Mouse (Mus musculus) erythroid progenitor cell, adult 5-6 weeks (primary cell): ENCODE data around the gene Trim59. TPM values are rescaled to one million over a fixed set of nuclear protein-coding genes. Genes with fewer than 3 reads are reported as not detected.
"Not testable (repeated sequence)": the region's sequence is repeated elsewhere in the genome, so short reads cannot be mapped to it uniquely, and the experiment has no call there.

ENCODE experiments used
- ATAC-seq: replicated peaks from 2 replicates; pipeline ENCODE4 v1.8.0; 2016; ENCODE audit warnings: moderate number of reproducible peaks, mild to moderate bottlenecking, moderate TSS enrichment, inconsistent platforms; ENCODE audit not compliant: poor library complexity, low FRiP score, severe bottlenecking
- total RNA-seq, 2 experiments: library from RNA; stranded (forward) in 1 of 2; stranded (reverse) in 1 of 2; fragments of 150-400 nt in 1 of 2; fragments of 186-747, 209-891 nt in 1 of 2; gene quantifications; 2 replicates each; pipeline versions ENCODE4 v1.2.3 to v1.2.4; 2015 to 2017; ENCODE audit warnings: low replicate concordance in 2 of 2

Trim59 gene
- 516 and 641 TPM in 2 replicates for total RNA-seq (2015; ENCODE audit: low replicate concordance)
- 350 and 524 TPM in 2 replicates for total RNA-seq (2017; ENCODE audit: low replicate concordance)

DNA sequence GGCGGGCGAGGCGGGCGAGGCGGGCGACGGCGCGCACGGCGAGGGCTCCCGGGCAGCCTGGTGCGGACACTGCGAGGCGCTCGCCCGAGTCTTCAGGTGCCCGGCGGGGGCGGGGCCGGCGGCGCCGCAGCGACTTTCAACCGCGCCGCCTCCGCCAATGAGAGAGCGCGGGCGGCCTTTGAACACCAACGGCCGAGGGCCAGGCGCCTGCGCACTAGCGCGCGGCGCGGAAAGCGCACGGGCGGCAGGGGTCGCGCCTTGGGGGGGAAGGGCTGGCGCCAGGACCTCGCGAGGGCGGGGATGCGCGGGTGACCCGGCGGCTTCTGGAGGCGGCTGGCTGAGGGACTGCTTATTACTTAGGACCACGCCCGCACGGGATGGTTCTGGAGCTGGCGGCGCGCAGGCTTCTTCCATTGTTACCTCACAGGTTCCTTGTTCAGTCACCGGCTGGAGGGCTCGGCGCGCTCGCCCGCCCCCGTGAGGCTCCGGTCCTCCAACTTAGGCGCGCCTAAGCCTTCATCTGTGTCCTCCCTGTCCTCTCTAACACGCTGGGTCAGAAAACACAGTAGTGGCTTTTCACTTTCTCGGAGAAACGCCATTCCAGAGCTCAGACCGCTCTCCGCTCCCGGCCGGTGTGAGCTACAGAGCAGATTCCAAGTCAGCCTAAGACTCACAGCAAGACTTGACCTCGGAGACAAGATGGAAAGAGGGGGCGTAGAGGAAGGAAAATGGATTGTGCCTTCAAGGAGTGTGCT is at the start of gene Trim59:
Trim59 (minus strand) TSS at position 111 of the 755 bp plus-strand sequence.
- ATAC-seq, result peak; percentile 80

DNA sequence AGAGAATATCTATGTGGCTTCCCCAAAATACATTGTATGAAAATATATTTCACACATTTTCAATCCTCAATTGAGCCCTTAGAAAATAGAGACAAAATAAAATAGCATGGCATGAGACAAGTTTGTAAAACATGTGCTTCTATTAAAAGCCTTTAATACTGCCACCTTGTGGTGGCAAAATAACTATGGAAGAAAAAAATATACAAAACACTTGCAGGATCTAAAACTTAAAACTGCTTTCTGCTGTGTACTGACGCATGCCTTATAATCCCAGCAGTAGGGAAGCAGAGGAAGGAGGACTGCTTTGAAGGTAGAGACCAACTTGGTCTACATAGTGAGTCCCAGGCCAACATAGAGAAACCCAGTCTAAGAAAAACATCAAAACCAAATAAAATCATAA is 19.4 kb upstream of the Trim59 start:
- peak; percentile 72 for ATAC-seq

DNA sequence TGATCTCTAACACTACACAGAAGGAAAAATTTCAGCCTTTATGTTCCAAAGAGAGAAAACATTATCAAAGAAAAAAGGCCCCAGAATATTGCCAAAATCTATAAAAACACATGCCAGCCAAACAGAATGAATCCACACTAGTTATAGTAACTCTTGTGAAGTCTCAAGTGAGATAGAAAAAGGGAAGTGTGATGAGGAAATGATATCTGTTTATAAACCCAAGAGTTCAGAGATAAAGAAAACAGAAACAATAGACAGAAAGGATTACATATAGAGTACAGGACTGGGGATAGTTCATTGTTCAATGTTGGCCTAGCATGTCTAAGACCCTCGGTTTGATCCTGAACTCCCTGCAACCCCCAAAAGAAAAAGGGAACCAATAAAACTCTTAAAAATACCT is 18.2 kb upstream of the Trim59 start:
- no peak for ATAC-seq

DNA sequence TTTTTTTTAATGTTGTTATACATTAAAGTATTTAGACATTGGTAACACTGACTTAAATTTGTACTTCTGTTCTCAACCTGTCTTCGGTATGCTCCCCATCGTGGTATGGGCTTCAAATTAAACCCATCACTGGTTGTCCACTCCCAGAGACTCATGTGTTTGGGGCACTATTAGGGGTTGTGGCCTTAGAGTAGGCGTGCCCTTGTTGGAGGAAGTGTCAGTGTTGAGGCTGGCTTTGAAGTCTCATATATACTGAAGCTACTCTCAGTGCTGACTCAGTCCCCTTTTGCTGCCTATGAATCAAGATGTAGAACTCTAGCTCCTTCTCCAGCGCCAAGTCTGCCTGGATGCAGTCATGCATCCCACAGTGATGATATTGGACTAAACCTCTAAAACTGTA is 16.1 kb upstream of the Trim59 start:
- no peak for ATAC-seq

DNA sequence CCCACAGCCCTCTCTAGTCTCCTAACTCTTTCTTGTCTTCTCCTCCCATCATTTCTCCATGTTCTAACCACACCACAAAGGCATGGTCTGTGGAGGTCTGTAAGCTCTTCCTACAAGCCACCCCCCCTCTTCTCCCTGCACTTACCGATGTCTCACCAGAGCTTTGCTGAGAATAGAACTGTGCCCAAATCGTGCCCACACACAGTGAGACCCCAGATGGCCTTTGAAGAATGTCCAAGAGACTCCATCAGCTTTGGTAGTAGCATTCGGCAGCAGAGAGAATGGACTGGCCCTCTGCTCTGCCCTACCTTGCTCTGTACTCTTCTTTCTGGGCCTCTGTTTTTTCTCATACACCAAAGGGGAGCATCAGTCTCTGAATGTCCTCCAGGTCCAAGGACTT is 11.3 kb upstream of the Trim59 start:
- ATAC-seq, result no peak

DNA sequence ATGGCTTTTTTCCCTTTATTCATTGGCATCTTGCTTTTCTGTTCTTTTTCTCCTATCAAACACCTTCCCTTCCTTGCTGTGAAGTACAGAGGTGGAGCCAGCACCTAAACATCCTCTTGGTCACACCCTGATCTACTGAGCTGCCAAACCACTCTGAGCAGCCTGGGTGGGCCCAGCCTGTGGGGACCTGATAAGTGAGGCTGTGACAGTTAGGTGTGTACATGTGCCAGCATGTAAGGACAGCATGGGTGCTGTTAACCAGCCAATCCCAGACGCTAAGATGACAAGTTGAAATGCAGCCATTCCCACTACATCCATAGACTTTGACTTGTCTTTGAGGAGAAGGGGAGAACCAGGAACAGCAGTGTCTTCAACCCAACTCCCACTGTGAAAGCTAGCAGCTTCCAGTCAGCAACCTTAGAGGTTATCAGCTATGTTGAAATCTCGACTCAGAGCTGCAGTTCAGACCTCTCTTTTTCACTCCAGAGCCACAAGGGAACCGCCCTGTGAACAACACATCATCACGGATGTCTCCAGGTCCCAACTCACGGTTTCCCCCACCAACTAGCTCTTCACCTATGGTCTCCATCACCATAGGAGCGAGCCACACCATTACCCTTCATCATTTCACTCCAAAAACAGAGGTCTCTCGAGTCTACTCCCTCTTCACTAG is 10.3 kb upstream of the Trim59 start:
- ATAC-seq, result peak; percentile 97

DNA sequence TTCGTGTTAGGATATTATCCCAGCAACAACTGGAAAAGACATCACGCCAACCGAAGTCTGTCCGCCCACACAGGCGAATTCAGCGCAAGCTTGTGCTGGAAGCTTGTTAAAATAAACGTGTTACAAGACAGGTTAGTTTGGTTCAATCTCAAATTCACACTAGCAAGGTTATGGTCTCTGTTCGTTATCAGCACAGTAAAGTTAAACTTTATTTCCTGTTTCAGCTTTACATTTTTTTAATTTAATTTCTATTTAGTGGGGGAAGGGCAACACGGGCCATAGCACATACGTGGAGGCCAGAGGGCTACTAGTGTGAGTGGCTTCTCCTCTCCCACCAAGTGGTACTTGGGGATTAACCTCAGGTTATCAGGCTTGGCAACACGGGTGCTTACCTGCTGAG is 7.3 kb upstream of the Trim59 start:
- ATAC-seq, result no peak

DNA sequence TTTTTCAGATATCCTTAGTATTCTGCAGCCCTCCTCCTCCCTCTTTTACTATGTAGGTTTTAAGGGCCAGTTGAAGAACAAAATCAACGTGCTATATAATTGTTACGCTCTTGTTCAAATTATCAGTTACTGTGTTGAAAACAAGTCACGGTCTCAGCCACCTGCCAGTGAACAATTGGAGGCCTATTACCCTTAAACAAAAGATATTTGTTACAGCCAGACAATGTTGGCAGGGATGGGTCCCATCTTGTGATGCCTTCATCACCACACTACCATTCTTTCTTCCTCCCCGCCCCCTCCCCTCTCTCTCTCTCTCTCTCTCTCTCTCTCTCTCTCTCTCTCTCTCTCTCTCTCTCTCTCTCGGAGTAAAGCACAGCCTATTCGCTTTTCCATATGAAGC is 4.5 kb upstream of the Trim59 start:
- no peak for ATAC-seq

DNA sequence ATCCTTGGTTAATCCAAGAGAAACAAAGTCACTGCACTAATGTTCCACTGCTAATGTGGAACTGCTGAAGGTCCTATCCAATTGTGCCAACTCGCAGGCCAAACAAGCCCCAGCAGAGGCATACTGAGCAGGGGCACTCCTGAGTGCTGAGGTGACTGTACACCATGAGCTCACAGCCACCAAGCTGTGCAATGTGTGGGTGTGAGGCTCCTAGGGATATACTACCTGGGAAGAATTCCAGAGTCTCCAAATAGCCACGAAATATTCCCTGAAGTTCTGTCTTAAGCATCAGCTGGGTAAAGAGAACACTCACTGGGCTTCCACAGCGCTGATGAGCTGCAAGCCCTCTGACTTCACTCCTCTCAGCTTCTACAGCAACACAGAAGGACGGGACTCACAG is 3.1 kb upstream of the Trim59 start:
- ATAC-seq, result no peak

DNA sequence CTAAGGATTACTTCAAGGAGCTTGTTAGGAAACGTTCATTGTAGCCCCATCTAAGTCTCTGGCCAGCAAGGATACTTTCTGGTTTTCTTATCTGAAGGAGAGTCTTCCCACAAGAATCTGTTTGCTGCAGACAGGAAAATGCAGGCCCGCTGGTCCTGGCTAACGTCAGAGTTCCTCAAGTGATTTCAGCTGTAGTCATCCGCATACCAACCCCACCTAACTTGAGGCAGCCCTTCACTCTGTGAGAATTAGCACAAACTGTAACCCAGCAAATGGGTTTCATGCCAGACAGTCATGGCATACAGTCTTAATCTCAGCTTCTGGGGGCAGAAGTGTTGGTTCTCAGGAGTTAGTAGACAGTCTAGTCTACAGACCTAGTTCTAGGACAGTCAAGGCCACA is 2.0 kb upstream of the Trim59 start:
- ATAC-seq, result no peak

DNA sequence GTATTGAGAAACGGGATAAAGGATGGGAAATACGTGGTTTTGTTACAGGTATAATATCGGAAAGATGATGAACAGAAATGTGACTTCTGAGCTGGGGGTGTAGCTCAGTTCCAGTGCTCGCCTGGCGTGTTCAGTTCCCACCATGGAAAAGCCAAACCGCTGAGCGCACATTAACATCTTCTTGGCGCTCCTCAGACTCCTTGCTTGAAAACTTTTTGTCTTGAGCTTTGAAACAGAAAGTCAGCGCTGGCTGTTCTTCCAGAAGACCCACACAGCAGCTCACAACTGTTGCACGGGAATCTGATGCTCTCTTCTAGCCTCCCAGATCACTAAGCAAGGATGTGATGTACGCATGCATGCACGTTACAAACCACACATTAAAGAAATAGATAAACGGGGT is 1.2 kb upstream of the Trim59 start:
- 0 out of 2 replicates have a peak, but pooled peaks have one; percentile 12 for ATAC-seq

DNA sequence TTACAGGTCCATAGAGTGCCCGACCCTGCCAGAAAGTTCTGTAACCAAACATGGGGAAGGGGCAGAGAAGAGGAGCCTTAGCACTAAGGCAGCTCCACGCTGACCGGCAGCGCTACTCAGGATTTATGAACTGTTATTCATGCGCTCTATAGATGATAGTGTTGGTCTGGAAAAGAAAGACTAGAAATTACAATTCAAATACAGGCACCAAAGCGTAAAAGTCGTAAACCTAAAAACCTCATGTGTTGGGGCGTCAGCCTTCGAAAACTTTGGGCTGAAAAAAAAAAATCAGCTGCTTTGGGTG is 797 bp upstream of the Trim59 start:
- ATAC-seq, result peak; percentile 10

DNA sequence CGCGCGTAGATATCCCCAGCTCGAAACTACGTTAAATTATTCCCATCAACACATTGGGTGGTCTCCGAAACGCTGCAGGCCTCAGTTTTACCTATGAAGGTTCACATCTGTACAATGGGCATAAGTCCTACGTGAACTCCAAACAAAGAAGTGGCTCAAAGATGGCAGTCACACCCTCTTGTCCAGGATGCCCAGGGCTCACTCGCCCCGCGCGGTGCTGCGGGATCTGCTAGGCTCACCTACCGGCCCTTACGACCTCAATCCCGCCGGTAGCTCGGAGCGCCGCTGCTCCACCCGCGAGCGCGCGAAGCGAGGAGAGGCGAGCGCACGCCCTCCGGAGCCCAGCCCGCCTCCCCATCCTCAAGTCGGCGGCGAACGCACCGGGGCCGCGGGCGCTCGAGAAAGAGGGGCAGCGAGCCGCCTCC is 376 bp downstream of the Trim59 start:
- peak; percentile 43 for ATAC-seq

DNA sequence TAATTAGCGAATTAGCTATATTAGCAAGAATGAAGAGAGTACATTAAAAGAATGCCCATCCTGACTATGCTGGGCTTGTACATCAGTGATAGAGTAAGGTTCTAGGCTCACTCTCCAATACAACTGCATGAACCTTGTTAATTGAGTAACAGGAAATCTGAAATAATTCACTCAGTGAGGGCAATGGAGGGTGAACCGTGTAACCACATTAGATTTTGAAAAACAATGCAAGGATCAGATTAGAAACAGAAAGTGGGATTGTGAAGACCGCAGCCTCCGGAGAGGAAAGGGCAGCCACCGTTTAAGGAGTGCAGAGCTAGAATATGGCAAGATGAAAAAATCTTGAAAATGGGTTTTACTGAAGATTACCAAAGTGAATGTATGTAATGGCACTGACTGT is 3.3 kb downstream of the Trim59 start:
- no peak for ATAC-seq

DNA sequence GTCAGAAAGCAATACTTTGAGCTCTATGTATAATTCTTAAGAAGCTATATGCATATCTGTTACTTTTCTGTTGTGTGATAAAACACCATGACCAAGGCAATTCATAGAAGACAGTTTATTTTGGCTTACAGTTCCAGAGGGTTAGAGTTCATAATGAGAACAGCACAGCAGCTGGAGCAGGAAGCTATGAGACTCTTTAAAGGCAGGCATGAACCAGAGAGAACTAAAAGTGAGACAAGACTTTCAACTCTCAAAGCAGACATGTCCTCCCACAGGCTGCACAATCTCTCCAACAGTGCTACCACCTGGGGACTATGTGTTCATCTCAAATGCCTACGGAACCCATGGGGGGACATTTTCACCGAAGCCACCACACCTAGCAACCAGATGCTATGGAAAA is 4.5 kb downstream of the Trim59 start:
- no peak for ATAC-seq

DNA sequence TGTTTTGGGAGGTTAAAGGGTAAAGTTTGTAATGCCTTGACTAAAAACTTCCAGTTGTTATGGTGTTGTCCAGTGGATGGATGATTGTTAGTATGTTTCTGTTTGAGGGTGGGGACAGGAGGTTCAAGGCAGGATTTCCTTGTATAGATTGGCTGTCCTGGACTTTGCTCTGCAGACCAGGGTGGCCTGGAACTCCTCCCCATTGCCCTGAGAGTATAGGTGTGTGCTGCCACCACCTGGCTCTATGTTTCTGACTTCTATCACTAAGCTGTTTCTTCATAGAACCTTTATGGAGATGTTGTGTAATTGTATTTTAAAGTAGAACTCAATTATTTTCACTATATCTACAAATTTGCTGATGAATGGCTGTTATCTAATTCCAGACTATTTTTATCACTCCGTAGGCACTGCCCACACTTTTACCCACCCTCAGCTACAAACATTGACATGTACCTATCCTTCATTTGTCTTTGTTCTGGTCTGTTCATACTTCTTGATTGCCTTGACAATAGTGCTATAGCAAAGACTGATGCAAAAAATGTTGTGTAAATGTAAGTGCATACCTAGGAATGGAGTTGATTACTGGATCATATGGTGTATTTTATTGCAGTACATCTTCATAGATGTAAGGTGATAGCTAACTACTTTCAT is 18.3 kb downstream of the Trim59 start:
- no peak for ATAC-seq

DNA sequence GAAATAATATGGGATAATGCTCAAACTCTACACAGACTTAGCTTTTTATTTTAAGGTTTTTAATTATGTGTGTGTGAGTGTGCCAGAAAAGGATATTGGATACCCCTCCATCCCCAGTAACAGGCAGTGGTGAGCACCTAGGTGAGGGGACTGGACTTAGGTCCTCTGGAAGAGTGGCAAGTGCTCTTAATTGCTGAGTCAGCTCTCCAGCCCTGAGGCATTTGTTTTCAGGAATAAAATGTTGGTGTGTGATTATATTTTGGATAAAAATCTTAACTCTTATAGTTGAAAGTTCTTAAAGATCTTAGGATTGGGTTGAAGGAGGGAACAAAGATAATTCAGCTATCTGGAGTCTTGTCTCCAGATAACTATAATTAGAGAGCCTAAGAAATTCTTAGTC is 23.8 kb downstream of the Trim59 start:
- no peak for ATAC-seq

DNA sequence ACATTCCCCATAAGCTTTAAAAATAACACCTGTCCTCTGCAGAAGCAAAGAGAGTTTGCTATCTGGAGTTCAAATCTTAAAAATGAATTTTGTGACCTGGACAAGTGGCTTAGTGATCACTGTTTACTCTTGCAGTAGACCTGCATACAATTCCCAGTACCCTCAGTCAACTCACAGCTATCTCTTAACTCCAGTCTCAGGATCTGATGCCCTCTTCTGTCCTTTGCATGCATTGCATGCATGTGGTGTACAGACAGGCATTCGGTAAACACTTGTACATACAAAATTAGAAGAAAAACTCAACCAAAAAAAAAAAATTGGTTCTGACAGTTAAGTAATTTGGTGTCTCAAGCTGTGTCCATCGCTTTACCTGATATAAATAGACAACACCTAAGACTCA is 24.3 kb downstream of the Trim59 start:
- peak; percentile 70 for ATAC-seq

DNA sequence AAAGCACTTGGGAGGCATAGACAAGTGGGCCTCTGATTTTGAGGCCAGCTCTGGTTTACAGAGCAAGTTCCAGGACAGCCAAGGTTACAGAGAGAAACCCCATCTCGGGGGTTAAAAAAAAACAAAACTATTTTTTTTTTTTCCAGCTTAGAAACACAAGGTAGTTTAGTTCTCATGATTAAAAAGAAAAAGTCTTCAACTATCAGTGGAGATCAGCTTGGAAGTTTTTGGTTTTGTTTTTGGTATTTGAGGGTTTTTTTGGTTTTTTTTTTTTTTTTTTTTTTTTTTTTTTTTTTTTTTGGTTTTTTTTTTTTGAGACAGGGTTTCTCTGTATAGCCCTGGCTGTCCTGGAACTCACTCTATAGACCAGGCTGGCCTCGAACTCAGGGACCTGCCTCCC is 25.9 kb downstream of the Trim59 start:
- ATAC-seq, result not testable (repeated sequence)

DNA sequence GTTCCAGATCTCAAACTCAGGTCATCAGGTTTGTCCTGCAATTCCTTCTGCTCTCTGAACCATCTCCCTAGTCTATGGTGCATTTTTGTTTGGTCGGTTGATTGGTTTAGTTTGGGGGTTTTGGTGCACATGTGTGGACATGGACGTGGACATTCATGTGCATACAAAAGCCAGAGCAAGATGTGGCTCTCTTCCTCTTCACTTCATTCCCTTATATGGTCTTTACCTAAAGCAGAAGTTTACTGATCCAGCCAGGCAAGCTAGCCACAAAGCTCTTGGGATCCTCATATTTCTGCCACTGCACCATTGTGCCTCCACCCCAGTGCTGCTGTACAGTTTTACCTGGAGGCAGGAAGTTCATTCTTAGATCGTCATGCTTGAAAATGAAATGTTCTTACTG is 27.4 kb downstream of the Trim59 start:
- no peak for ATAC-seq

DNA sequence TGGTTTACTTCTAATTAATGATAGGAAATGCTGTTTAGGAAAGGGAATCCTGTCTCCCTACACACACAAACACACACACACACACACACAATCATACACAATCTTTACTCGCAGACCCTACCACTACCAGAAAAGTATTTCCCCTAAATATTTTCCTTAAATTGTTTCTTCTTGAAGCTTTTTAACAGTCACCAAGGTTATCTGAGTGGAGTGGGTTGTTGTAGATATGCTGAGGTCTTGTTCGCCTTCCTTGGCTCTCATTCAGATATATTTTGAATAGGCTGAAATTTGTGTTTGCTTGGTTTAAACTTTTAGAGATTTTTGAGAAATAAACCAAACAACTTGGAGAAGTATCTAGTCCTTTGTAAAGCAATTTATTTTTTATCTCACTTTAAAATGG is 35.7 kb downstream of the Trim59 start:
- ATAC-seq, result no peak
